Mouse (Mus musculus) layer of hippocampus, postnatal 14 days (tissue): ENCODE data around the gene Rtn4r. TPM values are rescaled to one million over a fixed set of nuclear protein-coding genes. Genes with fewer than 3 reads are reported as not detected.

Experiments
- DNase-seq, 2 experiments: peaks; one replicate each; pipeline ENCODE4 v3.0.0; 2021 to 2022; ENCODE audit warnings: low spot score in 2 of 2, mixed read lengths in 1 of 2
- total RNA-seq, 2 experiments: library from RNA; stranded (reverse); gene quantifications; 2 replicates each; pipeline ENCODE4 v1.2.3; 2021

Gene Rtn4r
- total RNA-seq, 2 experiments from 2014 or later: 77.1 to 85.6 TPM

DNA sequence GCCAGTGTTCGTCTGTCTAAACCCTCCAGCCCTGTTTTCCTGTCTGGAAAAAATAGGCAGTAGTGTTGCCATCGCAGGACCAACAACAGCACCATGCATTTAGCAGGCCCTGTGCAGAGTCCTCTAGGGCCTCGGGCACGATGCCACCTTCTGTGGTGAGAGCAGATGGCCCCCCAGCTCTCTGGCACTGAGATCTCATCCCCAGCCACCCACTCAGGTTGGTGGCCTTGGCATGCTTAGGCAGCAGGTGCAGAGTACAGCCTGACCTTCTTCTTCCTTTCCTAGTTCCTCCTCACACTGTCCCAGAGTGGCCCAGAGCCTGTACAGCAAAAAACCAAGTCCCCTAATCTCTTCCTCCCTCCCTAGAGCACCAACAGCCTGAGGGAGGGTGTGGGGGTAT, 3.4 kb upstream of the Rtn4r start:
- DNase-seq: no peak

DNA sequence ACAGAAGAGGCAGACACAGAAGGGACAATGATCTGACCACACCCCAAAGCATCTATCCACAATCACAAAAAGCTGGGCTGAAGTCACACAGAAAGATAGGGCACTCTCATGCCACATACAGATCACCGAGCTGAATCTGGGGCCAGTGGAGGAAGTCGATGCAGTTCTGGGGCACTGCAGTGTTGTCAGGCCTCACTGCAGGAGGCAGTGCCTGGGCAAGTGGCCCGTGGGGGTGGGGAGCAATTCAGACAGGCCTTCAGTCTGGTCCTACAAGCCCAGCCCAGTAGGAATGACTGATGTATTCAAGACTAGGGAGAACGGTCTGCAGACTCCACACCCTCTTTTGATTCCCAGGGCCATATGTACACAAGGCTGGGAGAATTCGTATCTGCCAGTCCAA, 2.8 kb upstream of the Rtn4r start:
- no peak for DNase-seq

DNA sequence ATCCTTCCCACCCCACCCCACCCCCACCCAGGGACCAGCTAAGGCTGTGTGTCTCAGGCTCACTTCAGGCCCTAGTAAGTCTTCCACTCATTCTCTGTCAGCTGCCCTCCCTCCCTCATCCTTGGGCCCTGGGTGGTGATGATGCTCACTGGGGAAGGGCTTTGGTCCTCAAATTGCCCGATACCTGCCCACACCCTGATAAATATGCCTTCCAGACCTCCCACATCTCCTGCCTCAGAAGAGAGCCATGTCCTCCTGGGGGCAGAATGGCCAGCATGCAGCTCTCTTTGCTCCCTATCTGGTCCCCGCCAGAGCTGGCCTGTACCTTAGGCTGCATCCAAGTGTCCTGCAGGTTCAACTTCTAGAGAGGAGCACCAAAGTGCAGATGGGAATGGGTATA, 2.3 kb upstream of the Rtn4r start:
- no peak for DNase-seq

DNA sequence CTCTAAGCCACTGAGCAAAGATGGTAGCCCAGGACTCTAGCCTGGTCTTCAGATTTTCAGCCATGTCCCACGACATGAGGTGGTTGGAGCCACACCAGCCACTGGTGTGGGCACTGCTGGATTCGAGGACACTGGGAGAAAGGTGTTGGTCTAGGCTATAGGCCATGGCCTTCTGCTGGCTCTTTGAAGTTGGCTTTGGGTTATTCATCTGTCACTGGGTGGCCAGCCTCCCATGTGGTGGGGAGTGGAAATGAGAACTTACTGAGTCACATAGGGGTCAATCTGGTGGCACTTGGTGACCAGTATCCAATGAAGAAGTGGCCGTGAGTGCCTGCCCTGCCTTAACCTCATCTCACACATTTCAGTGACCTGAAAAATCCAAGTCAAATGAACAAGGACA, 1.2 kb upstream of the Rtn4r start:
- no peak for DNase-seq

DNA sequence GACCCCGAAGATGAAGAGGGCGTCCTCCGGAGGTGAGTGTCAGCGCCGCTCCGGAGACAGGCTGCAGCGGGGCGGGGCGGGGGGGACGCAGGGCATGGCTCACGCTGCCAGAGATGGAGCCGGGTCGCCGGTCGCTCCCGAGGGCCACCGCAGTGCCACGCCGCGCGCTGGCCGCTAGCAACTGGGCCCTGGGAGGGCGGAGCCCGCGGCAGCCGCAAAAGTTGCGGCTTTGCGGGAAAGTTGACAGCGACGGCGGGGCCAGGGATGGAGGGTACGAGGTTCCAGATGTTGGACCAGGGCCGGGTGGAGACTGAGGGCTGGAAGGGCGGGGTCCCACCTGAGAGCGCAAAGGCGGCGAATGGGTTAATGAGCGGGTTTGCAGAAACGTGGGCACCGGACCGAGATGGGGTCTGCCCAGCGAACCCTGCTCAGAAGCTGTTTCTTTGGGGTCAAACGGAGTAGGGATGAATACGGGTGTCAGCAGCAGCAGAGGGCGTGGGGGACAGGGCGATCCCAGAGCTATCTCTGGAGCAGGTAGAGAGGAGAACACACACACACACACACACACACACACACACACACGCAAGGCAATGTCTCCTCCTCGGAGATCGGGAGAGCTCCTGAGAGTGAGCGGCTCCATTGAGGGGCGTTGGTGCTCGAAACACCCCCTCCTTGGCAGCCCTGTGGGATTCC, 575 bp downstream of the Rtn4r start:
- peak in 1 of 2 experiments; percentile 23 for DNase-seq

DNA sequence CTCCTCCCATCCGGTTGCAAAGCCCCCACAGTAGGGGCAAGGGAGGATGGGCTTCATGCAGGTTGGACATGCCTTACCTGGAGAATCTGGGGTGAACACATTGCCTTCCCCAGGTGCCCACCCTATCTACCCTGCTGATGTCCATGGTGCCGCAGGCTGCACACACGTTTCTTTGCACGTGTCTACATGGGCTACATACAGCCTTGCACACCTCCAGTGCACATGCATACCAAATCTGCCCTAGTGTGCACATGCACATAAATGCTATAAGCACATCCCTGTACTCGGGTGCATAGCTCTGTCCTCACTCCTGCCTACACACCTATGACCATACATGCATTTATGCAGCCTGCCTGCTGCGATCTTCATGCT, 1.1 kb downstream of the Rtn4r start:
- DNase-seq: peak in 1 of 2 experiments; percentile 33

DNA sequence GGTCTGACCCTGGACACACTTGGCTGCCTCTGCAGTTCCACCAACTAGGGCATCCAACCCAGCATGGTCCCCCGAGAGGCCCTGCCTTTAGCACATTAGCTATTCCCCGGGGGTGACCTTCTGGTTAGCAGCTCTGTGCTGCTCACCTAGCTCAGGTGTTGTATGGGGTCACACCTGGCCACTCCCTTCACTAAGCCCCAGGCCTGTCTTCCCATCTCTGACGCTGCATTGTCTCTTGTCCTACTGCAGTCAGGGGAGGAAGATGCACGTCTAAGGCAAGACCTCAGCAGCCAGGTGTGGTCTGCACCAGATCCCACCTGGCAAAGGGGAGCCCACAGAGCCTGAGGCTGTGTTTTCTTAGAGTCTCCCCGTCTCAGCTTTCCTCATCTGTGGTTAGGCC, 2.0 kb downstream of the Rtn4r start:
- DNase-seq: no peak

DNA sequence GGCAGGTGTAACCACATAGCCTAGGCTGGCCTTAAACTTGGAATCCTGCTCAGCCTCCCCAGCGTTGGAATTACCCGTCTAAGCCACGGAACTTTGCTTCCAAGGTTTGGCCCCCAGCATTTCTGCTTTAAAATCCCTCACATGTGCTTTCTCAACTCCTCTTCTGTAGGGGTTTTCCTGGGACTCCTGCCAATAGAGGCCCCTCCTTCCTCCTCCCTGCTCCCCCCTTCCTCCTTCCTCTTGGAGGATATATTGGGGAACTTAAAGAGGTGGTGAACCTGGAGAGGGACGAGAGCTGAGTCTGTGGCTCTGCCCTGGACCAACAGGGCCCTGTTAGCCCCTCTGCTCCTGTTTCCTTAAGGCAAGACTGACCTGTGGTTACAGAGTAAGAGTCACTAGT, 2.8 kb downstream of the Rtn4r start:
- DNase-seq: peak in 1 of 2 experiments; percentile 43

DNA sequence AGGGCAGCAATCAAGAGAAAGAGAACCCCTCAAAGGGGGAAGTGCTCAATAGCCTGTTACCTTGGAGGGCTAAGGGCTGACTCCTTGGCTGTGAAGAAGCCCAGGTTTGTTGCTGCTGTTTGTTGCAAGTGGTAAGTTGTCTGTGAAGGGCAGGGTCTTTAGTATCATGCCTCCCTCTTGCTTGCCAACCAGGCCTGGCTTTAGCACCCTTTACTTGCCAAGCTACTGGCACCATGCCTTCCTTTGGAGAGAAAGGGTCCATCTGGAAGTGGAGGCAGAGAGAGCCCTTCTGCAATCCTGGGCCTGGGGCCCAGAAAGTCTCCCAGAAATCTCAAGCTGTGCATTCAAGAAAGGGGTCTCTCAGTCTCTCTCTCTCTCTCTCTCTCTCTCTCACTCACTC, 3.3 kb downstream of the Rtn4r start:
- DNase-seq: peak in 1 of 2 experiments; percentile 59

DNA sequence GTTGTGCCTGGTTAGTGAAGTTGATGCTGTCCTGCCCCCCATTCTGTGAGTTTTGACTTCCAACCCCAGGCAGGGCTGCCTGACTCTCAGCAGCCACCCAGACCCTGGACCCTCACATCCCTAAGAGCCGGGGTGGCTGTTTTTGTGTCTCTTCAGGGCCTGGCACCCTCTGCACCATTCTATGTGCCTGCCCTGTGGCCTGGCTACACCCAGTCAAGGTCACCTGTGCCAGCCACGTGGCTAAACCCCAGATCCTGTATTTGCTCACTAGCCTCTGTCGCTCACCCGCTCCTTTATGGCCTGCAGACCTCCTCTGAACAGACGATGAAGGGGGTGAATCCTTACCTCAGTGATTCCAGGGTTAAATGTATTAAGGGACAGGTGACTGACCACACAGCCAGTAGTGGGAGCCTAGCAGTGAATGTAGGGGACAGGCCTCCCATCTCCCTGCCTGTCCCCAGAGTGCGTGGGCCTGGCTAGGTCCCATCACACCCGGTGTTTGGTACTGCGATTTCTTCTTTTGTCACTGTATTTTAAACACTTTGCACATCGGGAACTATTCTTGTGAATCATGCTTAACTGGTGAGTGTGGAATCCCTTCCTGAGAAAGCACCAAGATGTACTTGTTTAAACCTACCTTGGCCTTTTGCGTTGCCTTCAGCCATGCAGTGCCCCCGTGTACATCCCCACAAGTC, 4.0 kb downstream of the Rtn4r start:
- DNase-seq: no peak

DNA sequence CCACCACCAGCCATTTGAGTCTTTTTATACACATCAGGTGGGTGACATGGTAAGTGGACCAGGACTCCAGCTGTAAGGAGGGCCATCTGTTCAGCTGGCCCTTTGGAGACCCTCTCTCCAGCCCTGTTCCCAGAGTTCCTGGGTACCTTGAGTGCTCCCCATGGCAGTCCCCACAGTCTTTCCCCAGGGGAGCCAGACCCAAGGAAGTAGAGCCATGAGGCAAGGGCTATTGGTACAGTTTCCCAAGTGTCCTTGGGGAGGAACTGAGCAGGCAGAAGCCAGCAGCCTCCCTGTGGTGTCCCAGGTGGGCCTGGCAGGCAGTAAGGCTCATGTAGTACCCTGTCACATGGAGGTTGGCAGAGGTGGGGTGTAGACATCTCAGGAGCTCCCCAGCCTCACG, 4.6 kb downstream of the Rtn4r start:
- no peak for DNase-seq

DNA sequence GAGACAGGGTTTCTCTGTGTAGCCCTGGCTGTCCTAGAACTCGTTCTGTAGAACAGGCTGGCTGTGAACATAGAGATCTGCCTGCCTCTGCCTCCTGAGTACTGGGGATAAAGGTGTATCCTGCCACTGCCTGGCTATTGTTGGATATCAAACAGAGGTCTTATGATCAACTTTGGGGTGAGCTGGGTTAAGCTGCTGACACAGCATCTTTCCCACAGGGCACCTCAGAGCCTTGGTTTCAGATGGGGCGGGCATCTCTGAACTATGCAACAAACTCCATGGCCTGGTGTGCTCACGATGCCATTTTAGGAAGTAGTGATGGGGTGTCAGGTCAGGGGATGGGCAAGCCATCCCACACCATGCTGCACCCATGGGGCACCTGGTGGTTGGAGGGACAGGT, 5.1 kb downstream of the Rtn4r start:
- DNase-seq: no peak

DNA sequence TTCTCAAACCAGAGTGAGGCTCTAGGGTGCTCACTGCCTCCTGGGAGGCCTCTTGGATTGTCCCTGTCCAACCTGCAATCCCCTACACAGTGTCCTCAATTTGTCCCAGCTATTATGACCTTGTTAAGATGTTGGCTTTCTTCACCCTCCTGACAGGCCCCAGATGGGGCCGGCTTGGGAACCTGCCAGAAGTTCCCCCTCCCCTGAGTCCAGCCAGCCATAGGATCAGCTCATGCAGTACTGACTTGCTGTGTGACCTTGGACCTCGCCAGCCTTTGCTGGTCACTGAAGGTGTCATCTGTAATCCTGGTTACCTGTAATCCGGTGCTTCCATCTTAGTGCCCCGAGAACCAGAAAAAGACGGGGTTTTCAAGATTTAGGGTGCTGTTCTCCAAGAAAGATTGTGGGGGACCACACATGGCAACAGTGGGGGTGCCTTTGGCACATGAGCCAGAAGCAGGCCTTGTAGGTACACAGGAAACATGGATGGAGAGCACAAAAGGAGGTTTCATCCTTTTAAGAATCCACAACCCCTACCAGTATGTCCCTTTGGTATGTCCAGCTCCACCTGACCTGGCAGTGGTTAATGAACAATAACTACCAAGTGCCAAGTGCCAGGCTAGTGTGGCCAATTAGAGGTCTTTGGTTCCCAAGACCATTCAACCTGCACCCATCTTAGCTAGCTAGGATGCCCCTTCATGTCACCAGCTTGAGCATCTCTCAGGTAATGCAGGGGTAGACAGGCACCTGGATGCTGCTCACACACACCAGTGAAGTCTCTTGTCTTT, 5.9 kb downstream of the Rtn4r start:
- DNase-seq: no peak

DNA sequence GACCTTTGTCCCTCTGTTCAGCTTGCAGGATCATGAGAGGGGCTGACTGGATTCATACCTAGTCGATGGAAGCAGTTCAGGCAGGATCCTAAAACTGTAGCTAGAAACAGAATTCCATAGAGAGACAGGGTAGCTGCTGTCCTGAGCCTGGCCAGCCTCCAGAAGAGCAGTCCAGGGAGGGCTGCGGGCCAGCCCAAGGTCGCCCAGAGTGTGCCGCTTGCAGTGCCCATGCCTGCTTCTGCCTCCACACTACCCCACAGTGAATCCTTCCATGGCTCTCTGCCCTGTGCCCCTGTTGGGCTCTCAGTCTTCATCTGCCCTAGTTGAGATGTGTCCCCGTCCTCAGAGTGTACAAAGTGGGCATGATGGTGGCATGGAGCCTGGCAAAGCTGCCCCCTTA, 7.8 kb downstream of the Rtn4r start:
- no peak for DNase-seq

DNA sequence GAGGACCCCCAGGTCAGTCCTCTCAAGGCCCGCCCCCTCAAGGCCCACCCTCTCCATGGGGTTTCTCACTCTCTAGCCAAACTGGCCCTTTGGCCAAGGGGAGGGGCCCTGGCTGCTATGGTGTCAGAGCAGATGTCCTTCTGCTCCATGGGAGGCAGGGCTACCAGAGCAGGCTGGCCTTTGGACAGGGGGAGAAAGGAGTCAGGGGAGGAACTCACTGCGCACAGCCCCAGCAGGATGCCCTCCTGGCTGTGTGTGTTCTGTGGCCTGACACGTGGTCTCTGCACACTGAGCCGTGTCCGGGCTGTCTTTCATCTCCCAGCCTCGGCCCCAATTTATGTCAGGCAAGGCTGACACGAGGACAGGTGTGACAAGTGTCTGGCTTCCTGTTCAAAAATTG, 8.6 kb downstream of the Rtn4r start:
- no peak for DNase-seq

DNA sequence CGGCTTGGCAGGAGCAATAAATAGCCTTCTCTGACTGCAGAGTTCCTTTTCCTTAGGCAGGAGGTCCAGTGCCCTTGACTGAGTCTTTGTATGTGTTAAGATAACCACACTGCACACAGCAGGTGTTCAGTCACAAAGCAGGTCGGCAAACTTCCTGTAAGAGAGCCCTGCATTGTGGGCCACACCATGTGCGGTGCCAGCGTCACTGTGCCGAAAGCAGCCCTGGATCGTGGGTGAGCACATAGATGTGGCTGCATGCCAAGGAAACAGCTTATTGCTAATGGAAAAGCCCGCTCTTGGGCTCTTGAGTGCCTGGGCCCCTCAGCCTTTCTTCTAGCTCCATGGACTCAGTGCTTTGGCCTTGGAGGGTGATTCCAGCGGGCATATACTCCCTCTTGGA, 16.8 kb downstream of the Rtn4r start:
- DNase-seq: peak in 1 of 2 experiments; percentile 85

DNA sequence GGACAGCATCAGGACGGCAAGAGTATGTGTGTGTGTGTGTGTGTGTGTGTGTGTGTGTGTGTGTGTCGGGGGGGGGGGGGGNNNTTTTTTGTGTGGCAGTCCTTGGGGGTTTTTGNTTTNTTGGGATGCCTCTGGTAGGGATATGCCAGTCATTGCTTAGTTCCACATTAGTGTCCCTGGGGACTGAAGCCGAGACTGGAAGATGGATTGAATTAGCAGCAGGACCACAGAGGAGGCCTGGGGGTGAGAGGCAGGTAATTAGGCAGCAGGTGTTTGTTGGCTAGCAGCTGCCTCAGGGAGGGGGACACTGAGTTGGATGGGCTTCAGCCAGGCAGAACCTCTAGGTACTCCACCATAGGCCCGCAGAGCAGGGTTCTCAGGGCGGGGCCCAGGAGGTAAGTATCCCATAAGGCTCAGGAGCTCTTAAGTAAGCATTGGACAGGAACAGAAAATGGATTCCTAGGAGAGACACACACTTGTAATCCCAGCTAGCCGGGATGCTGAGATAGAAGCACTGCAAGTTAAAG, 18.0 kb downstream of the Rtn4r start:
- no peak for DNase-seq

DNA sequence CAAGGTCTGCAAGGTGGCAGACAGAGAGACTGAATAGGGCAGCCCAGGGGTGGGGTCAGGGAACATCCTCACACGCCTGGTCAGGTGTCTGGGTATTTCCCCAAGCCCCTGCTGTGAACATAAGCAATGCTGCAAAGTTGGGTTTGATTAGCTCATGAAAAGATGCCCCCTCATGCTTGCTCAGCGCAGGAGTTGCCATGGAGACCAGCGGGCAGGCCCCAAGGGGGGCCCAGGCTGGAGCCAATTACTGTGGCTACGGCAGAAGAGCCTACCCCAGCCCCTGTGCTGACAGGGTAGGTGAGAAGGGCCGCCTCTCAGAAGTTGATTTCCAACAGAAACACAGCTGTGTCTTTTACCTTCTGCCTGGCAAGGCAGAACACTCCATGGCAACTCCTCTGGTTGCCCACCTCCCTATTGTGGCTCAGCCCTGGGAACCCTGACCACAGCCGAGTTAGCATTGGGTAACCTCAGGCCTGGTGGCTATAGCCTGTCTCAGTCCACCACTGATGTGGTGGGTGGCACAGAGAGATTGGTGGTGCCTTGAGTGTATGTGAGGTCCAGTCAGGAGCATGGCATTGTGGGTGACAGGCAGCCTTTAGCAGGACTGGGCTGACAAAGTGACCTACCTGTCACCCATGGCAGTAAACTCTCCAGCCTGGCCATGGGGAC, 20.9 kb downstream of the Rtn4r start:
- DNase-seq: peak in 1 of 2 experiments; percentile 40

DNA sequence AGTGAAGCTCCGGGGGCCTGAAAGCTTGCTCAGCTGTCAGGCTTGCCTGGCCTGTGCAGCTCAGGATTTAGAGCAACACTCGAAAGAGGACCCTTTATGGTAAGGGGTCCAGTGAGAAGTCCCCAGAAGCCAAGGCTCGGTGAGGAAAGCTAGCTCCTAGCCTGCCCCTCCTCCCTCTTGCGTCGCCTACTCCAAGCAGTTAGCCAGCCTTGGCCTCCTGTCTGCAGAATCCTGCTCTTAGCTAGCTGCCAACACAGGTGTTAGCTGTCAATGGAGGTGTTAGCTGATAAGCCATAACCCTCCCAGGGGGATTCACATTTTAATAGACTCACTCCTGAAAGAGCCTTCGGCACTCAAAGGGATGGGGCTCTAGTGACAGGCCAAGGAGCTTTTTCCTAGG, 21.8 kb downstream of the Rtn4r start:
- no peak for DNase-seq

DNA sequence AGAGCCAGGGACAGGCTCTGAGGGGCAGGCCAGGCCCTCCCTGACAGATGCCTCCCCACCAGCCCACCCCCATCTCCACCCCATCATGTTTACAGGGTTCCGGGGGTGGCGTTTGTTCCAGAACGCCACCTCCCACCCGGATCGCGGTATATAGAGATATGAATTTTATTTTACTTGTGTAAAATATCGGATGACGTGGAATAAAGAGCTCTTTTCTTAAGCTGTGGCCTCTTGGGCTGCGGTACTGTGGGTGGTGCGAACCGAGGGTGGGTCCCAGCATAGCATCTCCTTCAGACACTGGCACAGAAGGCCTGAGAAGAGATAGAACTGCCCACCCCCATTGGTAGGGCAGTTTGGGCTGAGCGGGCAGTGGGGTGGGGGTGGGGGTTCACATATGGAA, 24.7 kb downstream of the Rtn4r start:
- no peak for DNase-seq

DNA sequence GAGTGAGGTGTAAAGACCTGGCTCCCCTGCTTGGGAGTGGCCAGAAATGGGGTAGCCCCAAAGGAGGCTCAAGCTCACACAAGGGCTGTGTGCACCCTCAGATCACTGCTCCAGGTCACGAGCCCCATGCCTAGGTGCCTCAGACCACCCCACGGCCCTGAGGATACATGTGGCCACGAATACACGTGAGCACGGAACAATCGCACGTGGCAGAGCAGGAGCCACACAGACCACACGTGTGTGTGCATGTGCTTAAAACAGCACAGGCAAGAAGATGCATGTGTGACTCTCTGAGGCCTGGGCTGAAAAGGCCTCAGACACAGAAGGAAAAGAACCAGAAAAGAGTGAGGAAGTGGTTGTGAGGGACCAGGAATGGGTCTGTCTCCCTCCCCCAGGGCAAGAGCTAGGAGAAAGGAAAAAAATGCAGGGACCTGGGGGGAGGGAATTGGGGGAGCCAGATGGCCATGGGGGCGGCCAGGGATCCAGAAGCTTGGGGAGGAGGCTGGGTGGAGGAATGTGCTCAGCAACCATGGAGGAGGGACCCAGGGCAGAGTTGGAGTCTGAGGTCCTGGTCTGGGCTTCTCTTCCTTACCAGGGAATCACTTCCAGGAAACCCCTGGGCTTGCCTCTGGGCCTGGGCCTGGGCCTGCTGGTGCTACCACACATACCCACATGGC, 25.5 kb downstream of the Rtn4r start:
- DNase-seq: no peak
